Comparison of ENCODE assay signal across 9 mouse cellular contexts in genomic region chr4:103120395-103120794, GRCm38 (mm10). TPM values are rescaled to one million over a fixed set of nuclear protein-coding genes. Genes with fewer than 3 reads are reported as not detected.
DNase-seq lines count a peak whose midpoint lies in the region; ATAC-seq and TF ChIP-seq lines count a peak whose summit lies in the region.
"Had no signal": no experiment of that assay in that cellular context is flagged by ENCODE, and none has a peak within 500 bp of the region (broad histone marks: within the 10 kb centered on the region; RNA-seq: fewer than 3 reads in every experiment).

No protein-coding gene starts in this region.

- no peak for TF ChIP-seq CTCF in layer of hippocampus, adult 2 months (conservative IDR thresholded peaks at IDR 0.05)
- no peak for TF ChIP-seq CTCF in intestine, postnatal 0 days (IDR thresholded peaks at IDR 0.05; ENCODE audit: low read depth)
- no peak for TF ChIP-seq CTCF in thymus, adult 2 months (IDR thresholded peaks at IDR 0.05; ENCODE audit: borderline replicate concordance, control insufficient read depth, extremely low read depth, insufficient read depth, low read length, poor library complexity)

- no peaks in the 10 kb centered on the region for H3K9me3 ChIP-seq in embryonic facial prominence, embryonic 12.5 days
- H3K9me3 ChIP-seq in intestine, postnatal 0 days (ENCODE audit: control insufficient read depth) = no peaks in the 10 kb centered on the region
- no peaks in the 10 kb centered on the region for H3K9me3 ChIP-seq in neural tube, embryonic 13.5 days

- TF ChIP-seq POLR2A in thymus, adult 2 months (IDR thresholded peaks at IDR 0.05; ENCODE audit: control insufficient read depth, extremely low read depth, insufficient read depth, low read length, poor library complexity) = no peak

- peak overlapping the region; percentile 67 for H3K4me3 ChIP-seq in layer of hippocampus, adult 2 months
- H3K4me3 ChIP-seq in embryonic facial prominence, embryonic 12.5 days = peak overlapping the region; percentile 88
- H3K4me3 ChIP-seq in intestine, postnatal 0 days (ENCODE audit: low read depth, low read length) = peak overlapping the region; percentile 88
- peak overlapping the region; percentile 85 for H3K4me3 ChIP-seq in neural tube, embryonic 13.5 days
- H3K4me3 ChIP-seq in thymus, adult 2 months (ENCODE audit: control insufficient read depth, insufficient read depth, low read length) = no peak overlapping the region

- DNase-seq in layer of hippocampus, adult 2 months (ENCODE audit: low spot score in 2 of 2) = no peak
- DNase-seq in layer of hippocampus, adult 18-20 months (ENCODE audit: low spot score in 2 of 2) = no peak
- DNase-seq in thymus, adult 2 months = no peak
- DNase-seq in cerebellum, adult 11 months = no peak
- DNase-seq: gastrocnemius, postnatal 14 days had no signal

- 43% methylated on average over 3 of the region's 3 CpGs for WGBS in embryonic facial prominence, embryonic 12.5 days
- 9% methylated on average over 3 of the region's 3 CpGs for WGBS in intestine, postnatal 0 days
- WGBS in neural tube, embryonic 13.5 days = 50% methylated on average over 3 of the region's 3 CpGs
- under 1% methylated on average over 3 of the region's 3 CpGs for WGBS in thymus, adult 2 months

- 0 out of 2 replicates have a peak overlapping the region, but pooled peaks have one; percentile 15 for H3K27ac ChIP-seq in layer of hippocampus, adult 2 months
- H3K27ac ChIP-seq in embryonic facial prominence, embryonic 12.5 days = no peak overlapping the region
- H3K27ac ChIP-seq in intestine, postnatal 0 days (ENCODE audit: low read depth, low read length) = peak overlapping the region; percentile 99; the same call in 1 of the 2 replicates
- no peak overlapping the region for H3K27ac ChIP-seq in neural tube, embryonic 13.5 days (replicated peaks)
- H3K27ac ChIP-seq in thymus, adult 2 months (ENCODE audit: control insufficient read depth, insufficient read depth, low read length) = no peak overlapping the region; the same call in 1 of the 2 replicates

- peaks cover 17% of the 10 kb centered on the region for H3K4me1 ChIP-seq in embryonic facial prominence, embryonic 12.5 days
- H3K4me1 ChIP-seq in intestine, postnatal 0 days (replicated peaks; ENCODE audit: control insufficient read depth, insufficient read depth, low read length) = peaks cover 13% of the 10 kb centered on the region
- H3K4me1 ChIP-seq in neural tube, embryonic 13.5 days (replicated peaks) = peaks cover 38% of the 10 kb centered on the region
- H3K4me1 ChIP-seq in thymus, adult 2 months (replicated peaks; ENCODE audit: control insufficient read depth, insufficient read depth, low read length) = peaks cover 7% of the 10 kb centered on the region

- H3K27me3 ChIP-seq in embryonic facial prominence, embryonic 12.5 days = no peaks in the 10 kb centered on the region
- H3K27me3 ChIP-seq in intestine, postnatal 0 days (replicated peaks; ENCODE audit: control insufficient read depth, insufficient read depth, low read length) = no peaks in the 10 kb centered on the region
- no peaks in the 10 kb centered on the region for H3K27me3 ChIP-seq in neural tube, embryonic 13.5 days
- no peaks in the 10 kb centered on the region for H3K27me3 ChIP-seq in thymus, adult 2 months (ENCODE audit: control insufficient read depth, insufficient read depth, low read length)

- no peaks in the 10 kb centered on the region for H3K36me3 ChIP-seq in embryonic facial prominence, embryonic 12.5 days
- peaks cover 5% of the 10 kb centered on the region for H3K36me3 ChIP-seq in intestine, postnatal 0 days (ENCODE audit: control insufficient read depth, insufficient read depth)
- H3K36me3 ChIP-seq in neural tube, embryonic 13.5 days = peaks cover 6% of the 10 kb centered on the region
- no peaks in the 10 kb centered on the region; the same call in 1 of the 2 replicates for H3K36me3 ChIP-seq in thymus, adult 2 months (ENCODE audit: control insufficient read depth, insufficient read depth, low read length)

- ATAC-seq in embryonic facial prominence, embryonic 12.5 days (ENCODE audit: insufficient number of reproducible peaks, insufficient read depth, low FRiP score, low TSS enrichment) = no peak
- ATAC-seq in intestine, postnatal 0 days = no peak
- ATAC-seq in neural tube, embryonic 13.5 days (ENCODE audit: low read depth) = no peak
- no peak for ATAC-seq in megakaryocyte-erythroid progenitor cell, adult 5-6 weeks (replicated peaks; ENCODE audit: low FRiP score, low TSS enrichment, poor library complexity, severe bottlenecking)

- H3K4me2 ChIP-seq in embryonic facial prominence, embryonic 12.5 days (replicated peaks) = peak overlapping the region; percentile 68
- peak overlapping the region; percentile 67 for H3K4me2 ChIP-seq in intestine, postnatal 0 days (replicated peaks; ENCODE audit: low read depth)
- H3K4me2 ChIP-seq in neural tube, embryonic 13.5 days = peak overlapping the region; percentile 86

- H3K9ac ChIP-seq in embryonic facial prominence, embryonic 12.5 days = peak overlapping the region; percentile 94
- H3K9ac ChIP-seq in intestine, postnatal 0 days (ENCODE audit: low read depth, low read length) = no peak overlapping the region
- H3K9ac ChIP-seq in neural tube, embryonic 13.5 days = peak overlapping the region; percentile 85

RNA-seq across cellular contexts. Expression of gene Wdr78, which starts 6.0 kb away (rescaled TPM):
- 10 to 100 TPM; 13.9 to 15.8 TPM for total RNA-seq in layer of hippocampus, adult 2 months (2021)
- total RNA-seq in layer of hippocampus, adult 18-20 months (2021) = 10 to 100 TPM; 13.2 to 14.1 TPM
- 5.7 and 6.0 TPM in 2 replicates for polyA plus RNA-seq in embryonic facial prominence, embryonic 12.5 days (2016; fragmentation: Nextera tagmentation; extraction: Ambion mirVana)
- 0.30 and 0.37 TPM in 2 replicates for polyA plus RNA-seq in intestine, postnatal 0 days (2015; fragmentation: Nextera tagmentation; extraction: Ambion mirVana)
- 4.6 TPM in 2 replicates for polyA plus RNA-seq in neural tube, embryonic 13.5 days (2015; fragmentation: Nextera tagmentation; extraction: Ambion mirVana)
- 50.2 and 54.6 TPM in 2 replicates for polyA plus RNA-seq in thymus, adult 2 months (2012; rRNA removed)
- total RNA-seq in megakaryocyte-erythroid progenitor cell, adult 5-6 weeks (2014; fragmentation: Nextera tagmentation) = 2.7 and 5.0 TPM in 2 replicates
- total RNA-seq in megakaryocyte-erythroid progenitor cell, adult 5-6 weeks (2017) = 1.6 and 9.8 TPM in 2 replicates

RNA-seq across cellular contexts. Expression of gene Mier1, which starts 6.2 kb away (rescaled TPM):
- total RNA-seq in layer of hippocampus, adult 2 months (2021) = 10 to 100 TPM; 51.5 to 55.3 TPM
- total RNA-seq in layer of hippocampus, adult 18-20 months (2021) = 10 to 100 TPM; 50.7 to 51.3 TPM
- 50.2 and 56.3 TPM in 2 replicates for polyA plus RNA-seq in embryonic facial prominence, embryonic 12.5 days (2016; fragmentation: Nextera tagmentation; extraction: Ambion mirVana)
- 29.5 and 37.3 TPM in 2 replicates for polyA plus RNA-seq in intestine, postnatal 0 days (2015; fragmentation: Nextera tagmentation; extraction: Ambion mirVana)
- polyA plus RNA-seq in neural tube, embryonic 13.5 days (2015; fragmentation: Nextera tagmentation; extraction: Ambion mirVana) = 33.5 and 33.7 TPM in 2 replicates
- 63.8 and 65.4 TPM in 2 replicates for polyA plus RNA-seq in thymus, adult 2 months (2012; rRNA removed)
- 82.0 and 90.2 TPM in 2 replicates for total RNA-seq in megakaryocyte-erythroid progenitor cell, adult 5-6 weeks (2014; fragmentation: Nextera tagmentation)
- 95.3 and 101 TPM in 2 replicates for total RNA-seq in megakaryocyte-erythroid progenitor cell, adult 5-6 weeks (2017)

Comparison
In these comparisons a context has a peak if more than half of its experiments do, and no peak if none do; other contexts are left out.
1. H3K27ac ChIP-seq: peak in layer of hippocampus, adult 2 months (single experiment) and intestine, postnatal 0 days (single experiment); none in embryonic facial prominence, embryonic 12.5 days (single experiment), neural tube, embryonic 13.5 days (single experiment) and thymus, adult 2 months (single experiment).
2. Peak in every context shown above with its lines, with median percentiles within 50 percentile points of each other: H3K4me2 ChIP-seq.